Mouse (Mus musculus): Measurements from ENCODE around the gene Tmem107. TPM values are rescaled to one million over a fixed set of nuclear protein-coding genes. Genes with fewer than 3 reads are reported as not detected.

Gene Tmem107
- polyA plus RNA-seq, 1 experiment from 2014 or later: 101 TPM

DNA sequence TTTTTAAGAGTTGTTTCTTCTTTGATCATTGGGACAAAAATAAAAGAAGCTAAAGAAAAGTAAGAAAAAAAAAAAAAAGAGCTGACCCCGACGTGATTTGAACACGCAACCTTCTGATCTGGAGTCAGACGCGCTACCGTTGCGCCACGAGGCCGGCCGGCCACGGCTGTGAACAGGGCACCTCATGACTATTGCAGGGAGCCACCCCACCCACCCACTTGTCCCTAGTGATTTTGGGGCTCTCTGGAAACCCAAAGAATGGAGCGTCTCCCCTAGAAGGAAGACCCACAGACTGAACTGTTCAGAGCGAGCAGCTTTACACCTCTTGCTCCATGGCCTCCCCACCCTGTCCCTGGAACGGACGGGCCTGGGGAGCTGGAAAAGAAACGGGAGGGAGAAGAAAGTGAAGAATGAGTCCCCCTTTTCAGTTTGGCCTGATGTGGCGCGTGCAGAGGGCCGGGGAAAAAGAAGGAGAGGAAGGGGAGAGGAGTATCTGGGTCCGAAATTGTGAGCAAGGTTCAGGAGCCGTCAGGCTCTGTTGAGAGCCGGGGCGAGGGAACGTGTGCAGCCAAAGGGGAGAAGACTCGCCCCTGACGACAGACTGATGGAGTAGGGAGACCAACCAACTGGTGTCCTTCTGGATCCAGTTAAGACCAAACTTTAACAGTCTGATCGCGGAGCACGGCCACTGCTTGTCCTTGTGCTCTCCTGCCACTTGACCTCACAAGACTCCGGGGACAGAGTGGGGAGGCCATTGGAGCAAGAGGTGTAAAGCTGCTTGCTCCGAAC, 7.0 kb upstream of the Tmem107 start:
- H3K36me3 ChIP-seq (ENCODE audit: control insufficient read depth, insufficient read depth, low read length): no peaks in the 10 kb centered on the region
- H3K4me1 ChIP-seq (replicated peaks; ENCODE audit: control insufficient read depth, insufficient read depth, low read length): peaks cover 33% of the 10 kb centered on the region
- peak overlapping the region; percentile 75 for H3K4me2 ChIP-seq (ENCODE audit: low read depth, low read length)
- under 1% methylated on average over 31 of the region's 31 CpGs for WGBS
- H3K27ac ChIP-seq (ENCODE audit: low read length): peak overlapping the region; percentile 85
- peak overlapping the region; percentile 73 for H3K4me3 ChIP-seq (ENCODE audit: low read length)
- peak; percentile 58 for ATAC-seq (ENCODE audit: low read depth)
- H3K9me3 ChIP-seq (ENCODE audit: control insufficient read depth, low read length): no peaks in the 10 kb centered on the region
- no peaks in the 10 kb centered on the region for H3K27me3 ChIP-seq (ENCODE audit: control insufficient read depth, insufficient read depth, low read depth, low read length)
- peak overlapping the region; percentile 76 for H3K9ac ChIP-seq (ENCODE audit: low read length)

DNA sequence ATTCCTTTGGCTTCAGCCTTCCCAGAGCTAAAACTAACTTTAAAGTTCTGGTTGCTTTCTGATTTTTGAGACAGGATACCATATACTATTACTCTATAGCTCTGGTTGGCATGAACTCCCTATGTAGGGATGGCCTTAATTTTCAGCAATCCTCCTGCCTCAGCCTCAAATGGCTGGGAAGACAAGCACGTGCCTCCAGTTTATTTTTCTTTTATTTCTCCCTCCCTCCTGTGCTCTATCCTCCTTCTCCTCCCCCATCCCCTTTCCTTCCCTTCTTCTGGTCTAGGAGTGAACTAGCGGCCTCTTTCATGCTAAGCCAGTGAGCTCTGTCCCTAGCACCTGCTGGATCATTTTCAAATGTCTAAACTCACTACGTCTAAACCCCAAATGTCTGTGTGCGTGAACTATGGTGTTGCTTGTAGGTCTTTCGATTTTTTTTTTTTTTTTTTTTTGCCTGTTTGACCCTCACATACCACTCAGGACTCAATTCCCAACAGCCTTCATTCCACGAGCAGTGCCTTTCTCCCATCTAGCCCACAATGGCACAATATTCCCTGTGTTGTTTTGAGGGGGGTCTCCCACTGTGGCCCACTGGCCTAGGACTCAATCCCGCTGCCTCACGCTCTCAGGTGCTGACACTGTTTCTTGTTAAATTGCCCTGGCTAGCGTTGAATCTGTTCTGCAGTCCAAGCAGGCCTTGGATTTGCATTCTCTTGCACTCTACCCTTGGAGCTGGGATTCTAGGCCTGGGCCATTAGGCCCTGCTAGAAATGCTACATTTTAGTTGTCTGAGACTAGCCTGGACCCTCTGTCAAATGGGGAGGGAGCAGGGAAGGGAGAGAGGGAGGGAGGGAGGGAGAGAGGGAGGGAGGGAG, 6.1 kb upstream of the Tmem107 start:
- no peaks in the 10 kb centered on the region for H3K27me3 ChIP-seq (ENCODE audit: control insufficient read depth, insufficient read depth, low read depth, low read length)
- peak overlapping the region; percentile 70 for H3K27ac ChIP-seq (ENCODE audit: low read length)
- peak overlapping the region; percentile 73 for H3K4me3 ChIP-seq (ENCODE audit: low read length)
- ATAC-seq (ENCODE audit: low read depth): no peak
- 52% methylated on average over 9 of the region's 9 CpGs for WGBS
- peak overlapping the region; percentile 76 for H3K9ac ChIP-seq (ENCODE audit: low read length)
- H3K36me3 ChIP-seq (ENCODE audit: control insufficient read depth, insufficient read depth, low read length): no peaks in the 10 kb centered on the region
- peaks cover 32% of the 10 kb centered on the region for H3K4me1 ChIP-seq (replicated peaks; ENCODE audit: control insufficient read depth, insufficient read depth, low read length)
- H3K4me2 ChIP-seq (ENCODE audit: low read depth, low read length): peak overlapping the region; percentile 75
- H3K9me3 ChIP-seq (ENCODE audit: control insufficient read depth, low read length): no peaks in the 10 kb centered on the region

DNA sequence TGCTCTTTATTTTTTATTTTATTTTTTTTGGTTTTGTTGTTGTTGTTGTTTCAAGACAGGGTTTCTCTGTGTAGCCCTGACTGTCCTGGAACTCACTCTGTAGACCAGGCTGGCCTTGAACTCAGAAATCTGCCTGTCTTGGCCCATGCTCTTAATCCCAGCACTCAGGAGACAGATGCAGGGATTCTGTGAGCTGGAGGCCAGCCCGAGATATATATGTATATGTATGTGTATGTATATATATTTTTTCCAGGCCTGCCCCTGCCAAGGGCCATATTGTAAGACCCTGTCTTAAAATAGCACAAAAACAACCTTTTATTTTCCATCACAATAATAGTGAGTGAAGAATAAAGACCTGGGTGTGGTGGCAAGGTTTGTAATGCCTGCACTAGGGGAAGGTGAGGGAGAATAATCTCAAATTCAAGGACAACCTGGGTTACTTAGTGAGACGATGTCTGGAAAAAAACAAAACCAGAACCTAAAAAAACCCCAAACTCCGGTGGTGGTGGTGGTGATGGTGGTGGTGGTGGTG, 5.1 kb upstream of the Tmem107 start:
- H3K9ac ChIP-seq (ENCODE audit: low read length): no peak overlapping the region
- no peak overlapping the region for H3K4me3 ChIP-seq (ENCODE audit: low read length)
- no peaks in the 10 kb centered on the region for H3K27me3 ChIP-seq (ENCODE audit: control insufficient read depth, insufficient read depth, low read depth, low read length)
- no peak for ATAC-seq (ENCODE audit: low read depth)
- H3K36me3 ChIP-seq (ENCODE audit: control insufficient read depth, insufficient read depth, low read length): no peaks in the 10 kb centered on the region
- no peak overlapping the region for H3K27ac ChIP-seq (ENCODE audit: low read length)
- H3K9me3 ChIP-seq (ENCODE audit: control insufficient read depth, low read length): no peaks in the 10 kb centered on the region
- 0 out of 2 replicates have a peak overlapping the region, but pooled peaks have one; percentile 52 for H3K4me2 ChIP-seq (ENCODE audit: low read depth, low read length)
- WGBS: 58% methylated on average over 3 of the region's 3 CpGs
- peaks cover 36% of the 10 kb centered on the region for H3K4me1 ChIP-seq (replicated peaks; ENCODE audit: control insufficient read depth, insufficient read depth, low read length)

DNA sequence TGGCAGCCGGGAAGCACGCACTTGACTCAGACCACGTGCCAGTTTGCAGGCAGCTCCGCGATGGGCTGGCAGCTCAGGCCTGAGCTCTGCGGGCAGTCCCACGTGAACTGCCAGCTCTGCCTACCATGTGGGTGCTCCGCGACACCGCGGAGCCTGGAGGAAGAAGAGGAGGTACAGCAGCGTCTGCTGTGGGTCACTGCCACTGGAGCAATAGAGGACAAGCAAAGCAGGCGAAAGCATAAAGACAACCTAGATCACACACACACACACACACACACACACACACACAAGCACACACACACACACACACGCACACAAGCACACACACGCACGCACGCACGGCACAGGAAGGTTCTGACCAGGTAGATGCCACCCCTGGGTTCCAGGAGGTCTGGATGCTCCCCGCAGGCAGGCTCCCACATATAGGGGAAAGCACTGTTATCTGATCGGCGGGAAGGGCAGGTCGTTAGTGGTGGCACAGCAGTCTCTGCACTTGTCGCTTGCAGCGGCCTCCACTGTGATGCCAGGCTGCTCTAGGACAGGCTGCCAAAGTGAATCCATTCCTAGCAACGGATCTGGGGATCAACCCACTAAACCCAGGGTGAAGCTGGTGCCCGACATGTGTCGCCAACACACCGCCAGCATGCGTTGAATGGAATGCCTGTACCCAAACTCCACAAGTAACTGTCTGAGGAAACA, 4.3 kb upstream of the Tmem107 start:
- 1% methylated on average over 29 of the region's 29 CpGs for WGBS
- peak overlapping the region; percentile 62 for H3K9ac ChIP-seq (ENCODE audit: low read length)

DNA sequence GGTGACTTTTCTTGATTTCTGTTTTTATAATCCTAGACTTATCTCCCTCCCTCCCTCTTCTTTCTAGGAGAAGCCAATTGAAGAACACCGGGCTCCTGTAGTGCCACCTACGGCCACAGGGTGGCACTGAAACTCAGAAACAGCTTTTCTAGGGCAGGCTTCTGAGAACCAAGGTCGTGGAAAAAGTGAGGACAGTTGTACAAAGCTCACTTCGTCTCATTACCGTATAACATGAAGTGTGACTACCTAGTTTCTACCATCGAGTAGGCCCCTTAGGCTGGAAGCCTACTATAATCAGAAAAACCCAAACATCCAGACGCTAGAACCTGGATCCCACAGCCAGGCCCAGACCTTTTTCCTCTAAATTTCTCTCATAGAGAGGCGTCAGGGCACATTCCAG, 3.6 kb upstream of the Tmem107 start:
- H3K9ac ChIP-seq (ENCODE audit: low read length): no peak overlapping the region
- H3K27me3 ChIP-seq (ENCODE audit: control insufficient read depth, insufficient read depth, low read depth, low read length): no peaks in the 10 kb centered on the region
- no peaks in the 10 kb centered on the region for H3K9me3 ChIP-seq (ENCODE audit: control insufficient read depth, low read length)
- peak overlapping the region; percentile 46 for H3K4me3 ChIP-seq (ENCODE audit: low read length)
- H3K4me1 ChIP-seq (replicated peaks; ENCODE audit: control insufficient read depth, insufficient read depth, low read length): peaks cover 30% of the 10 kb centered on the region
- H3K27ac ChIP-seq (ENCODE audit: low read length): peak overlapping the region; percentile 11; the same call in 1 of the 2 replicates
- WGBS: 8% methylated on average over 8 of the region's 8 CpGs
- ATAC-seq (ENCODE audit: low read depth): no peak
- H3K4me2 ChIP-seq (ENCODE audit: low read depth, low read length): peak overlapping the region; percentile 52
- no peaks in the 10 kb centered on the region for H3K36me3 ChIP-seq (ENCODE audit: control insufficient read depth, insufficient read depth, low read length)

More for the DNA sequence above, 4.3 kb upstream of the Tmem107 start:
- H3K36me3 ChIP-seq (ENCODE audit: control insufficient read depth, insufficient read depth, low read length): no peaks in the 10 kb centered on the region
- no peak for ATAC-seq (ENCODE audit: low read depth)
- peaks cover 29% of the 10 kb centered on the region for H3K4me1 ChIP-seq (replicated peaks; ENCODE audit: control insufficient read depth, insufficient read depth, low read length)
- H3K27ac ChIP-seq (ENCODE audit: low read length): no peak overlapping the region
- no peaks in the 10 kb centered on the region for H3K27me3 ChIP-seq (ENCODE audit: control insufficient read depth, insufficient read depth, low read depth, low read length)
- peak overlapping the region; percentile 46 for H3K4me3 ChIP-seq (ENCODE audit: low read length)
- no peaks in the 10 kb centered on the region for H3K9me3 ChIP-seq (ENCODE audit: control insufficient read depth, low read length)
- H3K4me2 ChIP-seq (ENCODE audit: low read depth, low read length): peak overlapping the region; percentile 52

DNA sequence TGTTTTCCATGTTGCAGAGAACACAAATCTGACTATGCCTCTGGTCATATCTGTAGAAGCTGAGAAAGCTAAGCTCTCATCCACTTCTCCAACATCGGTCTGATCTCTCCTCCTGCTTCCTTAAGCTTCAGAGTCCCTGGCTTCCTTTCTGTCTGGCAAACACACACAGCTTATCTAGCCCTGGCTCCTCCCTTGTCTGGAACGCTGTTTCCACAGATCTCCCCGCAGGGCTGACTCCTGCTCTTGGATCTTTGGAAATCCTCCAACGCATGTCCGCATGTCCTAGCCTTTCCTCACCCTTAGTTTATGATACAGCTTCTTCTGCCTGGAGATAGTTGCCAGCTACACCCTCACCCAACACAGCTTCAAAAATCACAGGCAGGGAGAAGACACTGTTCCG, 3.0 kb upstream of the Tmem107 start:
- H3K4me3 ChIP-seq (ENCODE audit: low read length): no peak overlapping the region
- no peaks in the 10 kb centered on the region for H3K36me3 ChIP-seq (ENCODE audit: control insufficient read depth, insufficient read depth, low read length)
- no peak overlapping the region for H3K4me2 ChIP-seq (ENCODE audit: low read depth, low read length)
- no peaks in the 10 kb centered on the region for H3K27me3 ChIP-seq (ENCODE audit: control insufficient read depth, insufficient read depth, low read depth, low read length)
- ATAC-seq (ENCODE audit: low read depth): no peak
- H3K27ac ChIP-seq (ENCODE audit: low read length): peak overlapping the region; percentile 11
- WGBS: 24% methylated on average over 6 of the region's 6 CpGs
- no peaks in the 10 kb centered on the region for H3K9me3 ChIP-seq (ENCODE audit: control insufficient read depth, low read length)
- H3K9ac ChIP-seq (ENCODE audit: low read length): 0 out of 2 replicates have a peak overlapping the region, but pooled peaks have one; percentile 26
- peaks cover 35% of the 10 kb centered on the region for H3K4me1 ChIP-seq (replicated peaks; ENCODE audit: control insufficient read depth, insufficient read depth, low read length)

DNA sequence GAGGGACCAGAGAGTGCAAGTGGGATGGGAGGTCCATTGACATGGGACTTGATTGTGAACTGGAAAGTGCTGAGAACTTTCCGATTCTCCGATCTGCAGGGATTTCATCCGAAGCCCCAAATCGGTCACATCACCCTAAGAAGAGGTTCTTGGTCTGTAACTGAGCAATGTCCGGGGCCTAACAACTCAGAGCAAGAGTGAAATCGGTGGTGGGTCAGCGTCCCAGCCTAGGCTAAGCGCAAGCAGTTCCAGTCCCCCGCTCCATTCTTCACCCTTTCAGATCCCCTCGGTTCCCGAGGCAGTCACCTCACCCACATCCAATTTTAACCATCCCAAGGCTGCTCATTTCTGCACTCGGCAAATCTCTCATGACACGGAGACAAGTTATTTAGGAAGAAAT, 513 bp upstream of the Tmem107 start:
- Histone ChIP-seq H3K27me3 (ENCODE audit: control insufficient read depth, insufficient read depth, low read depth, low read length) (no peaks in the 10 kb centered on the region), H3K4me1 (replicated peaks; ENCODE audit: control insufficient read depth, insufficient read depth, low read length) (peaks cover 38% of the 10 kb centered on the region), H3K9ac (ENCODE audit: low read length) (peak overlapping the region; percentile 84), H3K9me3 (ENCODE audit: control insufficient read depth, low read length) (no peaks in the 10 kb centered on the region), H3K4me3 (ENCODE audit: low read length) (peak overlapping the region; percentile 71), H3K4me2 (ENCODE audit: low read depth, low read length) (peak overlapping the region; percentile 69), H3K27ac (ENCODE audit: low read length) (peak overlapping the region; percentile 96), H3K36me3 (ENCODE audit: control insufficient read depth, insufficient read depth, low read length) (no peaks in the 10 kb centered on the region)
- no peak for ATAC-seq (ENCODE audit: low read depth)
- 1% methylated on average over 13 of the region's 13 CpGs for WGBS

DNA sequence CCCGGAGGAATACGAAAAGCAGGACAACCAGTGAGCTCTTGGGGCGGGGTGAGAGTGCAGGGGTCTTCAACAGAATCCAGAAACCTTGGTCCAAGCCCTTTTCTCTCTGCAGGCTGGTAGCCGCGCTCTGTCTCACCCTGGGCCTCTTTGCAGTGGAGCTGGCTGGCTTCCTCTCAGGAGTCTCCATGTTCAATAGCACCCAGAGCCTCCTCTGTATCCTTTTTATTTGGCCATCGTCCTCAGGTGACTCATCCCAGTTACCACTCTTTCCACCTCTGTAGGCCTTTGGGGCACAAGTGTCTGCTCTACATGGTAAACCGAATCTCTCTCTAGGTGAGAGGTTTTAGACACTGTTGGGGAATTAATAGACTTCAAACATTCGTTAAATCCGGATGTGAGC, 656 bp downstream of the Tmem107 start:
- no peaks in the 10 kb centered on the region for H3K9me3 ChIP-seq (ENCODE audit: control insufficient read depth, low read length)
- H3K27ac ChIP-seq (ENCODE audit: low read length): peak overlapping the region; percentile 96
- no peaks in the 10 kb centered on the region for H3K27me3 ChIP-seq (ENCODE audit: control insufficient read depth, insufficient read depth, low read depth, low read length)
- H3K9ac ChIP-seq (ENCODE audit: low read length): peak overlapping the region; percentile 84
- WGBS: 22% methylated on average over 9 of the region's 9 CpGs
- H3K4me3 ChIP-seq (ENCODE audit: low read length): peak overlapping the region; percentile 71
- peaks cover 30% of the 10 kb centered on the region for H3K4me1 ChIP-seq (replicated peaks; ENCODE audit: control insufficient read depth, insufficient read depth, low read length)
- peak overlapping the region; percentile 69 for H3K4me2 ChIP-seq (ENCODE audit: low read depth, low read length)
- no peak for ATAC-seq (ENCODE audit: low read depth)
- no peaks in the 10 kb centered on the region for H3K36me3 ChIP-seq (ENCODE audit: control insufficient read depth, insufficient read depth, low read length)
